Mouse (Mus musculus): ENCODE data around the gene Jdp2. TPM values are rescaled to one million over a fixed set of nuclear protein-coding genes. Genes with fewer than 3 reads are reported as not detected.

The Jdp2 gene
- polyA plus RNA-seq, 1 experiment, result 8.2 TPM

DNA sequence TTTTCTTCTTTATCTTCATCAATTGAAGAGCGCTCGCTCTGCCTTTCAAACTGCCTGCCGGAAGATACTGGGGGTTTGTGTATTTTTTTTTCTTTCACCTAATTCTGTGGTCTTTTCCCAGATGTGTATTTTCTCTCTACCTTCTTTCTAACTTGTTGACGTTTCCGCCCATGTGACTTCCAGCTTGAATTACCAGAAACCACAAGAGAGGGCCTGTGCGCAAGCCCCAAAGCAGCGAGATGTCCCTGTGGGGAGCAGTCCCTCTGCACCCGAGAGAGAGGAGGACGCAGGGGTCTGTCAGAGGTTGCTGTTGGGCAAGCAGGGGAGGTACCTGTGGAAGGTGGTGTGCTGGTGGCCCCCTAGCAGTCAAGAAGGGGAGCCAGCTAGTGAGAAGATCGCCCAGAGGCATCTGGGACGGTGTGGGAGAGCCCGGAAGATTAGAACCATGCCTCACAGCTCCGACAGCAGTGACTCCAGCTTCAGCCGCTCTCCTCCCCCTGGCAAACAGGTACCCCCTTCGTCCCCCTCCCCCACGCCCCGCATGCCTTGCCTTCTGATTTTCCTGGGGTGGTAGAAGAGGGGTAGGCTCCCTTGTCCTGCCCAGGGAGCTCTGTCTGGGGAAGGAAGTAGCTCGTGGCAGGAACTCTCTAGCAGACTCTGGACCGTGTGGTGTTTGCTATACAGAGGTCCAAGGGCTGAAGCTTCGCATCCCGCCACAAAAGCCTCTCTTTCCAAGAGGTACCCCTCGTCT lies 87.8 kb downstream of the Jdp2 start, which contains the start of gene Batf:
Gene Batf (plus strand): TSS at position 204 of the 751 bp plus-strand sequence.
- peak within 1 kb of the TSS; percentile 89 for H3K4me3 ChIP-seq (ENCODE audit: extremely low read depth, insufficient read depth, insufficient read length)
- DNase-seq (ENCODE audit: low read depth in 1 of 2, low spot score in 2 of 2), result peak; percentile 61 to 62
- H3K27ac ChIP-seq (ENCODE audit: insufficient read depth, low read length), result peak within 1 kb of the TSS; percentile 86
- no peaks in the 10 kb centered on the region for H3K27me3 ChIP-seq (ENCODE audit: control insufficient read depth, insufficient read depth, low read length)
- 5% methylated on average over 18 of the region's 22 CpGs for WGBS
- H3K36me3 ChIP-seq (ENCODE audit: control insufficient read depth, insufficient read depth, low read length), result peaks cover 14% of the 10 kb centered on the region
- no peak for TF ChIP-seq CTCF (IDR thresholded peaks at IDR 0.05; ENCODE audit: extremely low read depth, insufficient read depth, insufficient read length, insufficient replicate concordance)
- TF ChIP-seq POLR2A (IDR thresholded peaks at IDR 0.05; ENCODE audit: low read depth, low read length), result peak; percentile 58
- peaks cover 3% of the 10 kb centered on the region; the same call in 1 of the 2 replicates for H3K4me1 ChIP-seq (ENCODE audit: control insufficient read depth, insufficient read depth, insufficient read length)

DNA sequence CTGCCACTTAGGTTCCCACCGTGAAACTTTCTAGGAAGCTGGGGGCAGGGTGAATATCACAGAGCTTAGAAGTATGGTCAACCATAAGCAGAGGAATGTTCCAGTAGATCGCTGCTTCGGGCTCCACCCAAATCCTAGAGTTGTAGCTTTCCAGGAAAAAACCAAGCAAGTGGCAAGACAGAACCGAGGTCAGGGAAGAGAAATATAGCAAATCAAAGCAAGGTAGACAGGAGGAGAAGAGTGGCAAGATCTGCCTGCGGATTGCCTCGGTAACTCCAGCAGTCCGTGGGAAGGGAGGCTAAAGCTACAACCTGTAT lies 88.3 kb downstream of the Jdp2 start:
- DNase-seq (ENCODE audit: low read depth in 1 of 2, low spot score in 2 of 2), result no peak
- Histone ChIP-seq H3K4me3 (ENCODE audit: extremely low read depth, insufficient read depth, insufficient read length) (peak overlapping the region; percentile 89), H3K36me3 (ENCODE audit: control insufficient read depth, insufficient read depth, low read length) (peaks cover 15% of the 10 kb centered on the region), H3K4me1 (ENCODE audit: control insufficient read depth, insufficient read depth, insufficient read length) (peaks cover 3% of the 10 kb centered on the region; the same call in 1 of the 2 replicates), H3K27me3 (ENCODE audit: control insufficient read depth, insufficient read depth, low read length) (no peaks in the 10 kb centered on the region), H3K27ac (ENCODE audit: insufficient read depth, low read length) (0 out of 2 replicates have a peak overlapping the region, but pooled peaks have one; percentile 17)
- WGBS, result 20% methylated on average over 7 of the region's 7 CpGs
- no peak for TF ChIP-seq CTCF (IDR thresholded peaks at IDR 0.05; ENCODE audit: extremely low read depth, insufficient read depth, insufficient read length, insufficient replicate concordance)
- TF ChIP-seq POLR2A (IDR thresholded peaks at IDR 0.05; ENCODE audit: low read depth, low read length), result no peak

DNA sequence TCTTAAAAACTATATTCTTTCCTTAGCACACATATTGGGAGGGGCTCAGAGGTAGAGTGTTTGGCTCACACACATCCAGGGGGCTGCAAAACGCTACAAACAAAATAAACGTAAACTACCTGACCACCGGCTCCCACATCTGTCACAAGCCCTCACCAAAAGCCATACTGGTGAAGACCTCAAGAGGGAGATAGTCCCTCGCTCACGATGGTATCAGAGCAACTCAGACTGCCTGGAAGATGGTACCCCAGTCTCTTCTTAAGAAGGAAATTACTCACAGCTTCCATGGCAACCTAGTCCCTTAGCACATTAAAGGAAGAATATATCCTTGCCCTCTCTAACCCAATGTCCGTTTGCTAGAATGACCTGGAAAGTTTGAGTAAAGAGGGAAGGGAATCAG lies 89.0 kb downstream of the Jdp2 start:
- 34% methylated on average over 6 of the region's 6 CpGs for WGBS
- DNase-seq (ENCODE audit: low read depth in 1 of 2, low spot score in 2 of 2), result no peak
- Histone ChIP-seq H3K27me3 (ENCODE audit: control insufficient read depth, insufficient read depth, low read length) (no peaks in the 10 kb centered on the region), H3K4me3 (ENCODE audit: extremely low read depth, insufficient read depth, insufficient read length) (no peak overlapping the region; the same call in 1 of the 2 replicates), H3K27ac (ENCODE audit: insufficient read depth, low read length) (no peak overlapping the region), H3K36me3 (ENCODE audit: control insufficient read depth, insufficient read depth, low read length) (peaks cover 15% of the 10 kb centered on the region), H3K4me1 (ENCODE audit: control insufficient read depth, insufficient read depth, insufficient read length) (peaks cover 3% of the 10 kb centered on the region; the same call in 1 of the 2 replicates)
- TF ChIP-seq POLR2A (IDR thresholded peaks at IDR 0.05; ENCODE audit: low read depth, low read length), result no peak
- TF ChIP-seq CTCF (IDR thresholded peaks at IDR 0.05; ENCODE audit: extremely low read depth, insufficient read depth, insufficient read length, insufficient replicate concordance), result peak; percentile 31; the same call in 1 of the 2 replicates

Other genes with a start within 250 kb of the Jdp2 start
- 93.3 and 133 TPM in 2 replicates for gene Tmed10, start 224.2 kb upstream of the Jdp2 start, polyA plus RNA-seq (2012; rRNA removed)
- gene Fos, start 125.1 kb upstream of the Jdp2 start, polyA plus RNA-seq (2012; rRNA removed), result 9.4 and 9.7 TPM in 2 replicates
- gene Batf, start 87.6 kb downstream of the Jdp2 start, polyA plus RNA-seq (2012; rRNA removed), result 15.4 and 18.5 TPM in 2 replicates
- 0.40 and 0.60 TPM in 2 replicates for gene Flvcr2, start 147.5 kb downstream of the Jdp2 start, polyA plus RNA-seq (2012; rRNA removed)
- 19.1 and 21.6 TPM in 2 replicates for gene Erg28, start 225.5 kb downstream of the Jdp2 start, polyA plus RNA-seq (2012; rRNA removed)
- 6.2 and 6.7 TPM in 2 replicates for gene Ttll5, start 225.6 kb downstream of the Jdp2 start, polyA plus RNA-seq (2012; rRNA removed)

Measured in spleen, adult 2 months (tissue).